Mouse (Mus musculus) heart, postnatal 0 days (tissue): ENCODE measurements around the gene Fgf4. TPM values are rescaled to one million over a fixed set of nuclear protein-coding genes. Genes with fewer than 3 reads are reported as not detected.

ENCODE experiments used
- ATAC-seq: fragments of 200-750 bp; cut with Nextera tagmentation; 2 replicates; pipeline ENCODE4 v1.8.0; 2017; ENCODE audit warnings: low read depth, moderate number of reproducible peaks, moderate library complexity; ENCODE audit not compliant: insufficient read depth
- DNase-seq: peaks from one replicate; pipeline ENCODE4 v3.0.0-alpha.2; 2016; ENCODE audit warnings: low spot score
- H3K27ac ChIP-seq: fragments of 300-500 bp; sonication (generic); 2 replicates; pipeline ENCODE4 v1.5.1; 2014; ENCODE audit warnings: low read depth, mild to moderate bottlenecking
- H3K27me3 ChIP-seq: fragments of 300-500 bp; sonication (generic); 2 replicates; pipeline ENCODE4 v1.6.1; 2014; ENCODE audit warnings: low read length, mixed read lengths; ENCODE audit not compliant: control insufficient read depth, insufficient read depth
- H3K36me3 ChIP-seq: fragments of 300-500 bp; sonication (generic); replicated peaks from 2 replicates; pipeline ENCODE4 v1.6.1; 2014; ENCODE audit warnings: low read length, mixed read lengths; ENCODE audit not compliant: control insufficient read depth, insufficient read depth
- H3K4me1 ChIP-seq: fragments of 300-500 bp; sonication (generic); 2 replicates; pipeline ENCODE4 v1.6.1; 2014; ENCODE audit warnings: antibody characterized with exemption; ENCODE audit not compliant: control insufficient read depth, insufficient read depth
- H3K4me2 ChIP-seq: fragments of 300-500 bp; sonication (generic); 2 replicates; pipeline ENCODE4 v1.6.1; 2014; ENCODE audit warnings: low read depth, mild to moderate bottlenecking, low read length, moderate library complexity
- H3K4me3 ChIP-seq: fragments of 300-500 bp; sonication (generic); 2 replicates; pipeline ENCODE4 v1.5.1; 2014; ENCODE audit warnings: low read depth, low read length
- H3K9ac ChIP-seq: fragments of 300-500 bp; sonication (generic); replicated peaks from 2 replicates; pipeline ENCODE4 v1.6.1; 2014; ENCODE audit warnings: low read depth, low read length, mixed read lengths
- H3K9me3 ChIP-seq: fragments of 300-500 bp; sonication (generic); replicated peaks from 2 replicates; pipeline ENCODE4 v1.6.1; 2016; ENCODE audit warnings: low read length; ENCODE audit not compliant: control insufficient read depth
- CTCF ChIP-seq: IDR thresholded peaks from 2 replicates; pipeline ENCODE4 v1.5.1; 2016; ENCODE audit warnings: antibody characterized with exemption, control low read depth, low read depth
- EP300 ChIP-seq: IDR thresholded peaks from 2 replicates; pipeline ENCODE4 v1.6.1; 2016; ENCODE audit warnings: antibody characterized with exemption, low read depth
- WGBS: fragments of 180-500 bp; shearing (Covaris S2); extraction: QIAGEN DNeasy Blood & Tissue Kit; methylation state at CpG from one replicate; pipeline ENCODE4 v1.1.7; 2014; 5-methylcytosine and 5-hydroxymethylcytosine counted together
- polyA plus RNA-seq: library from polyadenylated mRNA; unstranded; fragments of >200 nt; fragmentation: Nextera tagmentation; extraction: Ambion mirVana; gene quantifications from 2 replicates; pipeline ENCODE4 v1.2.1, GENCODE M21; 2015
- total RNA-seq: library from RNA; depleted of rRNA; stranded (reverse); fragments of >200 nt; gene quantifications from 2 replicates; pipeline ENCODE4 v1.2.3, GENCODE M21; 2014; ENCODE audit warnings: low replicate concordance

Gene Fgf4
- total and polyA plus RNA-seq, 2 experiments from 2014 or later = not detected

DNA sequence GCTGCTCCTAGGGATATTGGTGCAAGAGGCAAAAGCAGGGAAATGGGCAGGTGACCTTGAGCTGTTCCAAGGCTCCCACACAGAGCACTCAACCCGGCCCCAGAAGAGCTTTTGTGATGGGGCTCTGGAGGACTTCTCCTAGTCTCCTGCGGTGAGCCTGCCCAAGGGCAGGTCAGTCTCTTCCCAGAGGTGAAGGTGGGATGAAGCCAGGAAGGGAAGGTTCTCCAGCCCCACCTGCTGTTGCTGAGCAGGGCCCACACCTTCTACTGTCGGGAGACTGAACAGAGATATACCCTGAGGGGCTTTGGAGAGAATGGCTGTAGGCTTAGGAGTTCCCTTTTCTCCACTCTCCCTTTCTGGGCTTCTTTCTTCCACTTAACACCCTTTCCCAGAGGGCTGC is 4.2 kb downstream of the Fgf4 start:
- TF ChIP-seq EP300 = no peak
- TF ChIP-seq CTCF = no peak
- no peaks in the 10 kb centered on the region for H3K9me3 ChIP-seq
- no peak overlapping the region for H3K27ac ChIP-seq
- H3K4me2 ChIP-seq = no peak overlapping the region
- no peak overlapping the region for H3K4me3 ChIP-seq
- DNase-seq (no peak), ATAC-seq (no peak)
- 31% methylated on average over 3 of the region's 3 CpGs for WGBS
- H3K9ac ChIP-seq = no peak overlapping the region
- no peaks in the 10 kb centered on the region for H3K36me3 ChIP-seq
- H3K27me3 ChIP-seq = 0 out of 2 replicates have a peak, but pooled peaks cover 15% of the 10 kb centered on the region
- no peaks in the 10 kb centered on the region for H3K4me1 ChIP-seq

DNA sequence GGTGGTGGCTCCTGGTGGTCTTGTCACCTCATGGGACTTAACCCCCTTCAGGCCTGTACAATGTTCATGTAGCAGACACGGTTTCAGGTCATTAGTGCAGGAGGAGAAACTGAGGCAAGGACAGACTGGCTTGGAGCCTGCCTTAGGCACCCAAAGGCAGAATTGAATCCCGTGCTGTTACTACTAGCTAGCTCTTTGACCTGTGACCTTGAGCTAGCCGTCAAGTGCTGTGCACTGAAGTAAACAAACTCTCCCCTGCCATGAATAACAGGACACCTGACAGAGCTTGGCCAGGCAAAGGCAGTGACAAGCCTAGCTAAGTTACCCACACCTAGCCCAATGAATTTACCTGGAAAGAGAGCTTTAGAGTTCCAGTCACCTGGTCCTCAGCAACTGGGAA is 7.8 kb downstream of the Fgf4 start:
- Histone ChIP-seq H3K36me3 (no peaks in the 10 kb centered on the region), H3K9me3 (no peaks in the 10 kb centered on the region), H3K9ac (no peak overlapping the region), H3K27ac (no peak overlapping the region), H3K4me2 (no peak overlapping the region), H3K4me1 (no peaks in the 10 kb centered on the region), H3K27me3 (peaks cover 24% of the 10 kb centered on the region), H3K4me3 (no peak overlapping the region)
- 37% methylated on average over 3 of the region's 3 CpGs for WGBS
- TF ChIP-seq CTCF = no peak
- TF ChIP-seq EP300 = no peak
- no peak for ATAC-seq
- DNase-seq = no peak

DNA sequence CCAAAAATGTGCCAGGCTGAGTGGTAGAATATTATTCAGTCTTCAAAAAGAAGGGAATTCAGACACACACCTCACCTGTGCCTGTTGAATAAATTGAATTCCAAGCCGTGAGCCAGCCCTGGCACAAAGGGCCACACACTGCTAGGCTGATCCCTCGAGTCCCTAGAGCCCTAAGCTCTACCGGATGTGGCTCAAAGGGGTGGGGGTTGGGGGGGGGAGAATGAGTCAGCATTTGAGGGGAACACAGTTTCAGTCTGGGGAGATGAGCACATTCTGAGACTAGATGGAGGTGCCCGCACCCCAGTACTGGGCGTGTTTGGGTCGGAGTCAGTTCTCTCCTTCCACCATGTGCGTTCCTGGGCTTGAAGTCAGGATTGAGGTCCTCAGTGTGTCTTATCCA is 10.0 kb downstream of the Fgf4 start:
- no peak overlapping the region for H3K9ac ChIP-seq
- WGBS = 80% methylated on average over 7 of the region's 7 CpGs
- H3K4me2 ChIP-seq = no peak overlapping the region
- no peak for ATAC-seq
- H3K27me3 ChIP-seq = peaks cover 42% of the 10 kb centered on the region
- DNase-seq = no peak
- no peak overlapping the region for H3K4me3 ChIP-seq
- no peaks in the 10 kb centered on the region for H3K36me3 ChIP-seq
- no peaks in the 10 kb centered on the region for H3K4me1 ChIP-seq
- H3K9me3 ChIP-seq = no peaks in the 10 kb centered on the region
- TF ChIP-seq EP300 = no peak
- TF ChIP-seq CTCF = no peak
- H3K27ac ChIP-seq = no peak overlapping the region

DNA sequence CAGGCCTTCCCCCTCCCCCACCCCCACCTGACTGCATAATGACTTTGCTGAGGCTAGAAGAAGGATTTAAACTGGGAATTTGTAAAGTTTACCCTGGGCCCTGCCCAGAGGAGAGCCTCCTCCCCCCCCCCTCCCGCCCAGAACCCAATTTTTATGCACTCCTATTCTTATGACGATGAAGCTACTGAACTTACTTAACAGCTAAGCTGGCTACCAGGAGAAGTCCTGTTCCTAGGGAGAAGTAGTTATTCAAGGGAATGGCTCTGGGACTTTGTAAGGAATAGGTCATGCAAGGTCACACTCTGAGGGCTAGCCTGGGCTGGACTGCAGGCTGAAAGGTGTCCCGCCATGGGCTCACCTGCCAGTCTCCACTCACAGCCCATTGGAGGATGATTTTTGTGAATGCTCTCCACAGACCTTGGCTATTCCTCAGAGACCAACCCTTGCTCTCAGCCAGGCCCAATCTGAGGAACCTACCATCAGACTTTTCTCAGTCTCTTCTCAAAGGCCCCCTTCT is 10.7 kb downstream of the Fgf4 start:
- peaks cover 48% of the 10 kb centered on the region for H3K27me3 ChIP-seq
- TF ChIP-seq CTCF (no peak), EP300 (no peak)
- H3K27ac ChIP-seq = no peak overlapping the region
- no peaks in the 10 kb centered on the region for H3K4me1 ChIP-seq
- DNase-seq (no peak), ATAC-seq (no peak)
- no peak overlapping the region for H3K4me2 ChIP-seq
- 75% methylated on average over 3 of the region's 3 CpGs for WGBS
- no peaks in the 10 kb centered on the region for H3K36me3 ChIP-seq
- H3K9ac ChIP-seq = no peak overlapping the region
- H3K4me3 ChIP-seq = no peak overlapping the region
- no peaks in the 10 kb centered on the region for H3K9me3 ChIP-seq

GRCm38 (mm10) chr7:144858702-144859101 is 11.5 kb downstream of the Fgf4 start:
- DNase-seq = no peak
- Histone ChIP-seq H3K27ac (no peak overlapping the region), H3K9ac (no peak overlapping the region), H3K4me3 (no peak overlapping the region), H3K4me2 (no peak overlapping the region), H3K9me3 (no peaks in the 10 kb centered on the region), H3K4me1 (no peaks in the 10 kb centered on the region), H3K36me3 (no peaks in the 10 kb centered on the region), H3K27me3 (peaks cover 56% of the 10 kb centered on the region)
- 93% methylated on average over 1 of the region's 1 CpGs for WGBS
- no peak for ATAC-seq
- no peak for TF ChIP-seq CTCF
- TF ChIP-seq EP300 = no peak

DNA sequence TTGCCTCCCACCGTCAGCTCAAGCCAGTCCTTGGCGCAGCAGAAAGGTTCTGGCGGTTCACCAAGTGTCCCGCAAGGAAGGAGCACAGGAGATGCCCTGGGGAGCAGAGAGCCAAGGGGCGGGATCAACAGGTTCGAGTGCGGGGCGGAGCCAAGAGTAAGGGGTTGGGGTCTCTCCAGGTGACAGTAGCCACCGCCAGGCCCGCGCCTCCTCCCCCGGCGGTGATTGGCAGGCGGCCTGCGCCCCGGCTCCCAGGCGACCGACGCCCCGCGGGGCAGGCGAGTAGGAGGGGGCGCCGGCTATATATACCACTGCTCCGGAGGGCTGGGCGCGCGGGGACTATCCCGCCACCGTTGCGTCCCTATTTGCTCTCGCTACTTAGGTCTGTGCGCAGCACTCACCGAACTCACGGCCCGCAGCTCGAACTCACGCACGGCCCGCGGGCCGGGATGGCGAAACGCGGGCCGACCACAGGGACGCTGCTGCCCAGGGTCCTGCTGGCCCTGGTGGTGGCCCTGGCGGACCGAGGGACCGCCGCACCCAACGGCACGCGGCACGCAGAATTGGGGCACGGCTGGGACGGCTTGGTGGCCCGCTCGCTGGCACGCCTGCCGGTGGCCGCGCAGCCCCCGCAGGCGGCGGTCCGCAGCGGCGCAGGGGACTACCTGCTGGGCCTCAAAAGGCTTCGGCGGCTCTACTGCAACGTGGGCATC is 14.0 kb downstream of the Fgf4 start:
- peaks cover 74% of the 10 kb centered on the region for H3K27me3 ChIP-seq
- ATAC-seq = no peak
- DNase-seq = no peak

More for the DNA sequence above, 14.0 kb downstream of the Fgf4 start:
- Histone ChIP-seq H3K36me3 (no peaks in the 10 kb centered on the region), H3K9ac (no peak overlapping the region), H3K4me1 (no peaks in the 10 kb centered on the region), H3K9me3 (no peaks in the 10 kb centered on the region), H3K27ac (no peak overlapping the region), H3K4me3 (peak overlapping the region; percentile 25), H3K4me2 (no peak overlapping the region; the same call in 1 of the 2 replicates)
- 1% methylated on average over 65 of the region's 72 CpGs for WGBS
- no peak for TF ChIP-seq EP300
- TF ChIP-seq CTCF = no peak
